Mouse (Mus musculus) ES-Bruce4 (cell line): ENCODE results near the gene Uchl4. TPM values are rescaled to one million over a fixed set of nuclear protein-coding genes. Genes with fewer than 3 reads are reported as not detected.
"Not testable (repeated sequence)": the region's sequence is repeated elsewhere in the genome, so short reads cannot be mapped to it uniquely, and the experiment has no call there.

Experiments used
- H3K27ac ChIP-seq: 2 replicates; pipeline ENCODE4 v1.5.1; 2012; ENCODE audit warnings: low read length, inconsistent platforms; ENCODE audit not compliant: insufficient read depth
- H3K27me3 ChIP-seq: 2 replicates; pipeline ENCODE4 v1.6.1; 2012; ENCODE audit warnings: mild to moderate bottlenecking, low read length, inconsistent platforms; ENCODE audit not compliant: control insufficient read depth, poor library complexity, insufficient read depth, severe bottlenecking
- H3K36me3 ChIP-seq: 2 replicates; pipeline ENCODE4 v1.6.1; 2012; ENCODE audit warnings: inconsistent platforms, mild to moderate bottlenecking, low read length, moderate library complexity; ENCODE audit not compliant: control insufficient read depth, poor library complexity, insufficient read depth, severe bottlenecking
- H3K4me1 ChIP-seq: one replicate; pipeline ENCODE4 v1.8.1; 2011; ENCODE audit warnings: low read length; ENCODE audit not compliant: control insufficient read depth, insufficient read depth
- H3K4me3 ChIP-seq: 2 replicates; pipeline ENCODE4 v1.5.1; 2011; ENCODE audit warnings: low read depth, mild to moderate bottlenecking, low read length
- H3K9ac ChIP-seq: 2 replicates; pipeline ENCODE4 v1.6.1; 2012; ENCODE audit warnings: low read depth, mild to moderate bottlenecking, inconsistent platforms; ENCODE audit not compliant: poor library complexity, severe bottlenecking
- H3K9me3 ChIP-seq: replicated peaks from 2 replicates; pipeline ENCODE4 v1.6.1; 2012; ENCODE audit warnings: mild to moderate bottlenecking, low read length, inconsistent platforms; ENCODE audit not compliant: control insufficient read depth, poor library complexity, insufficient read depth, severe bottlenecking
- CTCF ChIP-seq: IDR thresholded peaks from one replicate; pipeline ENCODE4 v1.8.1; 2011; ENCODE audit warnings: low read depth, low read length
- EP300 ChIP-seq: IDR thresholded peaks from 2 replicates; pipeline ENCODE4 v1.6.1; 2011; ENCODE audit warnings: low read depth, low read length; ENCODE audit not compliant: insufficient read depth
- POLR2A ChIP-seq: IDR thresholded peaks from one replicate; pipeline ENCODE4 v1.8.1; 2011; ENCODE audit warnings: low read length; ENCODE audit not compliant: insufficient read depth
- polyA plus RNA-seq: library from polyadenylated mRNA; stranded (reverse); fragments of >200 nt; gene quantifications from 2 replicates; pipeline ENCODE4 v1.2.4, GENCODE M21; 2011; ENCODE audit warnings: low read depth; ENCODE audit not compliant: missing spikeins, insufficient read depth, insufficient read length

Gene Uchl4
- 13.2 and 14.3 TPM in 2 replicates for polyA plus RNA-seq

DNA sequence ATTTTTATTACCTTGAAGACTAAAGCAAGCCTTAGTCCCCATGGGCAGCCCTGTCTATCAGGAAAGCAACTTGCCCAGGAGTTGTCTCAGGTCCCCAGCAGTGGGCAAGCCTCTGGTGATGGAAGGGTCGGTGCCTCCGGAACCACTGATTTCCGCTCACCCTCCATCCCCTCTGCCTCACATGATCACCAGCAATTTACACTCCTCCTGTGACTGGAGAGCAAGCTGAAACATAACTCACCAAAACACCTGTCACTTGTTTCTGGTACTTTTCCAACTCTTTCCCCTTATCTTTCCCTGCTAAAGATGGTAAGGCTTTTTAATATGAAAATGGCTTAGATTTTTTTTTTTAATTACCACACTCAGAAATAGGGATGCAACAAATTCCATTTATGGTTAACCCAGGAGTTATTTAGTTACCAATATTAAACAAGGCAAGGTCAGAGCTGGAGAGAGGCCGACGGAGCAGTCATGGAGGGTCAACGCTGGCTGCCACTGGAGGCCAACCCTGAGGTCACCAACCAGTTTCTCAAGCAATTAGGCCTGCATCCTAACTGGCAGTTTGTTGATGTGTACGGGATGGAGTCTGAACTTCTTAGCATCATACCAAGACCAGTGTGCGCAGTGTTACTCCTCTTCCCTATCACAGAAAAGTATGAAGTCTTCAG lies at the start of gene Uchl4:
TSS of gene Uchl4 (plus strand) at position 434 of the 668 bp plus-strand sequence.
- Histone ChIP-seq H3K27me3 (no peaks in the 10 kb centered on the region), H3K4me1 (no peaks in the 10 kb centered on the region), H3K4me3 (no peak within 1 kb of the TSS), H3K27ac (no peak within 1 kb of the TSS; the same call in 1 of the 2 replicates), H3K9me3 (no peaks in the 10 kb centered on the region), H3K9ac (no peak within 1 kb of the TSS), H3K36me3 (peaks cover 8% of the 10 kb centered on the region)
- TF ChIP-seq CTCF, result no peak

- H3K4me1 ChIP-seq, result peaks cover 16% of the 10 kb centered on the region
- TF ChIP-seq CTCF, result no peak
- no peak for TF ChIP-seq POLR2A
- TF ChIP-seq EP300, result no peak
- no peaks in the 10 kb centered on the region for H3K27me3 ChIP-seq
- no peaks in the 10 kb centered on the region for H3K9me3 ChIP-seq
- no peak overlapping the region for H3K9ac ChIP-seq
- H3K4me3 ChIP-seq, result no peak overlapping the region
- H3K27ac ChIP-seq, result no peak overlapping the region
- H3K36me3 ChIP-seq, result peaks cover 31% of the 10 kb centered on the region
Observed at GRCm38 (mm10) chr9:64193879-64194278, 41.1 kb upstream of the Uchl4 start.

- Histone ChIP-seq H3K27ac (0 out of 2 replicates have a peak overlapping the region, but pooled peaks have one; percentile 10), H3K9ac (no peak overlapping the region), H3K9me3 (no peaks in the 10 kb centered on the region), H3K27me3 (no peaks in the 10 kb centered on the region), H3K4me1 (peaks cover 16% of the 10 kb centered on the region), H3K4me3 (no peak overlapping the region), H3K36me3 (peaks cover 25% of the 10 kb centered on the region)
- TF ChIP-seq CTCF (no peak), EP300 (no peak), POLR2A (no peak)
Observed at GRCm38 (mm10) chr9:64195554-64195953, 39.4 kb upstream of the Uchl4 start.

- Histone ChIP-seq H3K27ac (peak overlapping the region; percentile 85), H3K9ac (no peak overlapping the region)
- TF ChIP-seq POLR2A, result no peak
- no peak for TF ChIP-seq CTCF
- 0 out of 2 replicates have a peak, but pooled peaks have one; percentile 38 for TF ChIP-seq EP300
Observed at GRCm38 (mm10) chr9:64197524-64197923, 37.5 kb upstream of the Uchl4 start.

DNA sequence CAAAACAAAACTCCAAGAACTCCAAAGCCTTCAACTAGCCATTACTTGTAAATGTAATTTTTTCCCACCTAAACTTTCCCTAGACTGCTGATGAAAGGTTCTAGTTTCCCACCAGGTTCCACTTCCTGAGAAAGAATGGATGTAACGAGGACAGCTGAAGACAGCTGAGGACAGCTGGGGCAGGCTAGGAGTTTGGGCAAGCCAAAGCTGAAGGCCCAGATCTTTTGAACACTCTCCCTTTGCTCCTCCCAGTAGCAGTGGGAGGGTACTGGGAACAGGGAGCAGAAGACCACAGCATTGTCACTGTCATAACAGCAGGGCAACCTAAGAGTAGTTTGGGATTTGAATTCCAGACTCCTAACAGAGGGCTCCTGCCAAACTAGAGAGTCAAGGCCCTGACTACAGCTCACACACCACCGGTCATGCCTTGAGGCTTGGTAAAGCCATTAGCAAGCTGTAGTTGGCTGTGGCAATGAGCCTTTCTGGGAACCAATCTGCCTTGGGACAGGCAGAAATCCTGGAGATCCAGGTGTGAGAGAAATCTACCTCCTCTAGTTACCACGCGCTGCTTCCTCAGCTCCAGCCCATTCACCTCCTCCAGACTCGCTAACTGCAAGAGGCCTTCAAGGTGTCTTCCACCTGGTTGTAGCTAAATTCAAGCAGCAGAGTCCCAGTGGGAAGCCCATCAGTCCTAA lies 36.8 kb upstream of the Uchl4 start:
- H3K4me1 ChIP-seq, result peaks cover 19% of the 10 kb centered on the region
- H3K9me3 ChIP-seq, result no peaks in the 10 kb centered on the region
- H3K27ac ChIP-seq, result peak overlapping the region; percentile 85
- H3K27me3 ChIP-seq, result no peaks in the 10 kb centered on the region
- H3K36me3 ChIP-seq, result peaks cover 6% of the 10 kb centered on the region
- no peak for TF ChIP-seq POLR2A
- no peak for TF ChIP-seq EP300
- no peak for TF ChIP-seq CTCF
- H3K4me3 ChIP-seq, result no peak overlapping the region
- H3K9ac ChIP-seq, result no peak overlapping the region

More at GRCm38 (mm10) chr9:64197524-64197923, 37.5 kb upstream of the Uchl4 start:
- Histone ChIP-seq H3K4me1 (peaks cover 18% of the 10 kb centered on the region), H3K27me3 (no peaks in the 10 kb centered on the region), H3K9me3 (no peaks in the 10 kb centered on the region), H3K4me3 (no peak overlapping the region), H3K36me3 (peaks cover 11% of the 10 kb centered on the region)

DNA sequence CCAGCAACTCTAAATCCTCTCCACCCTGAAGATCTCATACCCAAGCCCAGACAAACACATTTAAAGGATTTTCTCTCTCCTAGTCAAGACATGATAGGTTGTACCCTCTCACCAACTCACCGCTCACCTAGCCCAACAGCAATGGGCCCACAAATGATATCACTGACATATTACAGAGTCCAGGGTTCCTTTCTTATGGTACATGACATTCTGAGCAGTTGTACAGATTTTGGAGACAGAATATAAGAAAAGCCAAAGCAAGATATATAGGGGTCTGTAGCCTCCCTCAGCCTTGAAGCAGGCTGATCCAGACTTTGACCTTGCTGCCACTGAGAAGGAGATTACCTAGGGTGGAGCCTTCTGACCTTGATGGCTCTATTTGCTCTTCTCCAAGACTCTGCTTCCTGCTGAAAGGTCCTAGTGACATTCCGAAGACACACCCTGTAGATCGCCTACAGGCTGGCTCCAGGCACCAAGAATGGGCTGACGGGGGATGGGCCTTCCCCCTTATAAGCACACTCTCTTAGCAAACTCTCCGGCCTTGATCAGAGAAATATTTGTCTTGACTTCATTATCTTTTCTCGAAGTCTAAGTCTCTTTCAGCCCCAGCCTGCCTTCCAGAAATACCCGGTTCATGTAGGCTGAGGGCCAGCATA lies 36.1 kb upstream of the Uchl4 start:
- H3K9me3 ChIP-seq, H3K9ac ChIP-seq, H3K36me3 ChIP-seq, H3K4me3 ChIP-seq, H3K27me3 ChIP-seq: not testable (repeated sequence)
- Histone ChIP-seq H3K27ac (peak overlapping the region; percentile 85), H3K4me1 (peaks cover 19% of the 10 kb centered on the region)
- peak; percentile 95 for TF ChIP-seq EP300
